Mouse (Mus musculus) lung, postnatal 0 days (tissue): ENCODE results near the gene Pth1r. TPM values are rescaled to one million over a fixed set of nuclear protein-coding genes. Genes with fewer than 3 reads are reported as not detected.

Experiments used
- ATAC-seq: fragments of 200-750 bp; cut with Nextera tagmentation; 2 replicates; pipeline ENCODE4 v1.8.0; 2017; ENCODE audit warnings: moderate library complexity
- DNase-seq: peaks from one replicate; pipeline ENCODE4 v3.0.0-alpha.2; 2016; ENCODE audit warnings: low spot score
- H3K27ac ChIP-seq: fragments of 300-500 bp; sonication (generic); 2 replicates; pipeline ENCODE4 v1.5.1; 2014; ENCODE audit warnings: antibody characterized with exemption, mild to moderate bottlenecking, low read length, mixed read lengths
- H3K27me3 ChIP-seq: fragments of 300-500 bp; sonication (generic); replicated peaks from 2 replicates; pipeline ENCODE4 v1.6.1; 2014; ENCODE audit warnings: low read length, mixed read lengths; ENCODE audit not compliant: insufficient read depth
- H3K36me3 ChIP-seq: fragments of 300-500 bp; sonication (generic); 2 replicates; pipeline ENCODE4 v1.6.1; 2014; ENCODE audit warnings: low read length, mixed read lengths; ENCODE audit not compliant: insufficient read depth
- H3K4me1 ChIP-seq: fragments of 300-500 bp; sonication (generic); 2 replicates; pipeline ENCODE4 v1.6.1; 2014; ENCODE audit warnings: antibody characterized with exemption, low read depth, low read length, mixed read lengths; ENCODE audit not compliant: insufficient read depth
- H3K4me2 ChIP-seq: fragments of 300-500 bp; sonication (generic); replicated peaks from 2 replicates; pipeline ENCODE4 v1.6.1; 2014; ENCODE audit warnings: low read depth, mild to moderate bottlenecking, low read length, moderate library complexity, mixed read lengths
- H3K4me3 ChIP-seq: fragments of 300-500 bp; sonication (generic); 2 replicates; pipeline ENCODE4 v1.5.1; 2014; ENCODE audit warnings: low read depth, low read length
- H3K9ac ChIP-seq: fragments of 300-500 bp; sonication (generic); replicated peaks from 2 replicates; pipeline ENCODE4 v1.6.1; 2014; ENCODE audit warnings: low read depth, mild to moderate bottlenecking
- H3K9me3 ChIP-seq: fragments of 300-500 bp; sonication (generic); 2 replicates; pipeline ENCODE4 v1.6.1; 2016; ENCODE audit warnings: low read length, mixed read lengths
- CTCF ChIP-seq: IDR thresholded peaks from 2 replicates; pipeline ENCODE4 v1.5.1; 2016; ENCODE audit warnings: antibody characterized with exemption, mild to moderate bottlenecking
- EP300 ChIP-seq: IDR thresholded peaks from 2 replicates; pipeline ENCODE4 v1.6.1; 2016; ENCODE audit warnings: antibody characterized with exemption, mild to moderate bottlenecking, control low read depth
- WGBS: fragments of 180-500 bp; shearing (Covaris S2); extraction: QIAGEN DNeasy Blood & Tissue Kit; methylation state at CpG from one replicate; pipeline ENCODE4 v1.1.7; 2014; 5-methylcytosine and 5-hydroxymethylcytosine counted together
- polyA plus RNA-seq: library from polyadenylated mRNA; unstranded; fragments of >200 nt; fragmentation: Nextera tagmentation; extraction: Ambion mirVana; gene quantifications from 2 replicates; pipeline ENCODE4 v1.2.1, GENCODE M21; 2015

Pth1r gene
- polyA plus RNA-seq, 1 experiment from 2014 or later = 19.4 TPM

- no peak for ATAC-seq
- H3K4me3 ChIP-seq = no peak overlapping the region
- DNase-seq = peak; percentile 26
- no peaks in the 10 kb centered on the region for H3K36me3 ChIP-seq
- H3K4me1 ChIP-seq = no peaks in the 10 kb centered on the region; the same call in 1 of the 2 replicates
- no peaks in the 10 kb centered on the region for H3K9me3 ChIP-seq
- H3K27me3 ChIP-seq = no peaks in the 10 kb centered on the region; the same call in 1 of the 2 replicates
- no peak overlapping the region for H3K4me2 ChIP-seq
- no peak overlapping the region for H3K27ac ChIP-seq
- TF ChIP-seq EP300 = no peak
- TF ChIP-seq CTCF = peak; percentile 56
- H3K9ac ChIP-seq = no peak overlapping the region
- WGBS = 66% methylated on average over 5 of the region's 5 CpGs
These were observed 32.4 kb upstream of the Pth1r start for GRCm38 (mm10) chr9:110779242-110779913.

- no peak overlapping the region for H3K4me2 ChIP-seq
- H3K9ac ChIP-seq = no peak overlapping the region
- H3K36me3 ChIP-seq = no peaks in the 10 kb centered on the region
- no peaks in the 10 kb centered on the region for H3K9me3 ChIP-seq
- DNase-seq (no peak), ATAC-seq (no peak)
- WGBS = 80% methylated on average over 7 of the region's 7 CpGs
- no peak overlapping the region for H3K27ac ChIP-seq
- H3K4me3 ChIP-seq = no peak overlapping the region
- no peaks in the 10 kb centered on the region; the same call in 1 of the 2 replicates for H3K4me1 ChIP-seq
- TF ChIP-seq EP300 (no peak), CTCF (no peak; the same call in 1 of the 2 replicates)
- H3K27me3 ChIP-seq = no peaks in the 10 kb centered on the region; the same call in 1 of the 2 replicates
These were observed 31.6 kb upstream of the Pth1r start for GRCm38 (mm10) chr9:110778559-110778958.

- Histone ChIP-seq H3K27me3 (no peaks in the 10 kb centered on the region; the same call in 1 of the 2 replicates), H3K4me3 (no peak overlapping the region), H3K9me3 (no peaks in the 10 kb centered on the region), H3K27ac (no peak overlapping the region), H3K9ac (no peak overlapping the region), H3K4me2 (no peak overlapping the region), H3K4me1 (no peaks in the 10 kb centered on the region; the same call in 1 of the 2 replicates), H3K36me3 (no peaks in the 10 kb centered on the region)
- WGBS = 71% methylated on average over 1 of the region's 1 CpGs
- DNase-seq (peak; percentile 16), ATAC-seq (no peak)
- no peak for TF ChIP-seq CTCF
- TF ChIP-seq EP300 = no peak
These were observed 31.2 kb upstream of the Pth1r start for GRCm38 (mm10) chr9:110778100-110778499.

GRCm38 (mm10) chr9:110775269-110776022 is 28.5 kb upstream of the Pth1r start:
- Histone ChIP-seq H3K36me3 (no peaks in the 10 kb centered on the region), H3K27me3 (no peaks in the 10 kb centered on the region; the same call in 1 of the 2 replicates), H3K9me3 (no peaks in the 10 kb centered on the region), H3K4me1 (no peaks in the 10 kb centered on the region), H3K4me2 (0 out of 2 replicates have a peak overlapping the region, but pooled peaks have one; percentile 14), H3K9ac (no peak overlapping the region), H3K4me3 (no peak overlapping the region), H3K27ac (no peak overlapping the region)
- DNase-seq = peak; percentile 53
- TF ChIP-seq EP300 = no peak
- TF ChIP-seq CTCF = no peak; the same call in 1 of the 2 replicates
- WGBS = 61% methylated on average over 10 of the region's 10 CpGs
- ATAC-seq = peak; percentile 58

- 54% methylated on average over 15 of the region's 15 CpGs for WGBS
- Histone ChIP-seq H3K36me3 (no peaks in the 10 kb centered on the region), H3K27ac (no peak overlapping the region), H3K9me3 (no peaks in the 10 kb centered on the region), H3K4me1 (no peaks in the 10 kb centered on the region), H3K4me2 (0 out of 2 replicates have a peak overlapping the region, but pooled peaks have one; percentile 14), H3K4me3 (no peak overlapping the region), H3K9ac (no peak overlapping the region), H3K27me3 (no peaks in the 10 kb centered on the region)
- DNase-seq (peak; percentile 31), ATAC-seq (peak; percentile 44; the same call in 1 of the 2 replicates)
- TF ChIP-seq CTCF (no peak), EP300 (no peak)
These were observed 27.7 kb upstream of the Pth1r start for GRCm38 (mm10) chr9:110774403-110775268.

DNA sequence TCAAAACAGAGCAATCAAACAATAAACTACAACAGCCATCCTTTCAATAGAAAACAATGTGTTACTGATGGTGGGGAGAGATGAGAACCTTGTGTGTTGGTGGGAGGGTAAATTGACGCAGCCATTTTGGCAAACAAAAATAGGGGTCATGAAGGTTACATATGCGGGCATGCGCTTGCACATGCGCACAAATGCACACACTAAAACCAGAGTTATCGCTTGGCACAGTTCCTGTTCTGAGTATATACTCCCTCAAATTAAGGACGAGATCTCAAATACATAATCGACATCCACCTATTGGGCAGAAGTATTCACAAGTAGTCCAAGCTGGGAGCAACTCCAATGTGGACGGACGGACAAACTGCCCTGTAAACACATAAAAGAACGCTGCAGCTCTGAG is 25.4 kb upstream of the Pth1r start:
- no peak for TF ChIP-seq CTCF
- TF ChIP-seq EP300 = no peak
- Histone ChIP-seq H3K9me3 (no peaks in the 10 kb centered on the region), H3K36me3 (no peaks in the 10 kb centered on the region), H3K4me1 (no peaks in the 10 kb centered on the region), H3K27ac (no peak overlapping the region), H3K9ac (no peak overlapping the region), H3K27me3 (no peaks in the 10 kb centered on the region), H3K4me3 (no peak overlapping the region), H3K4me2 (no peak overlapping the region)
- DNase-seq (no peak), ATAC-seq (no peak)
- WGBS = 89% methylated on average over 10 of the region's 10 CpGs
